Mouse (Mus musculus): Measurements from ENCODE around the gene Setdb2.

DNA sequence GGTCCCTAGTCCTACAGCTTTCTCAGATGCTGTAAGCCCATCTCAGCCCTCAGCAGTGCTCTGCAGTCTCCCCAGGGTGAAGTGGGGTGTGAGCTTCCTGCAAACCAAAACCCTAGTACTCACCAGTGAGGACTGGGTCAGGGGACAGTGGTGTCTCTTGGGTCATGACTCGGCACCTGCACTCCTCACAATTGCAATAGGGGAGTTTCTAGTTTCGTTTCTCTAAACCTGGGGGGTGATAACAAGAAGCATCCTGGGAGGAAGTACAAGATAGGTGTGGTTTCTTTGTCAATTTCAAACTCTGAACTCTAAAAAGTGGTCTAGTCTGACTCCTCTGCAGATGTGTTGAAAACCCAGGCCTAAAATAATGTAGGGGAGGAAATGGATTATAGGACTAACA, 43.7 kb downstream of the Setdb2 start:
- TF ChIP-seq CTCF (IDR thresholded peaks at IDR 0.05) (no peak), EP300 (IDR thresholded peaks at IDR 0.05) (no peak)
